Mouse (Mus musculus): ENCODE results near the gene Dnase1l2.
"Not testable (repeated sequence)": the region's sequence is repeated elsewhere in the genome, so short reads cannot be mapped to it uniquely, and the experiment has no call there.

Gene Dnase1l2

DNA sequence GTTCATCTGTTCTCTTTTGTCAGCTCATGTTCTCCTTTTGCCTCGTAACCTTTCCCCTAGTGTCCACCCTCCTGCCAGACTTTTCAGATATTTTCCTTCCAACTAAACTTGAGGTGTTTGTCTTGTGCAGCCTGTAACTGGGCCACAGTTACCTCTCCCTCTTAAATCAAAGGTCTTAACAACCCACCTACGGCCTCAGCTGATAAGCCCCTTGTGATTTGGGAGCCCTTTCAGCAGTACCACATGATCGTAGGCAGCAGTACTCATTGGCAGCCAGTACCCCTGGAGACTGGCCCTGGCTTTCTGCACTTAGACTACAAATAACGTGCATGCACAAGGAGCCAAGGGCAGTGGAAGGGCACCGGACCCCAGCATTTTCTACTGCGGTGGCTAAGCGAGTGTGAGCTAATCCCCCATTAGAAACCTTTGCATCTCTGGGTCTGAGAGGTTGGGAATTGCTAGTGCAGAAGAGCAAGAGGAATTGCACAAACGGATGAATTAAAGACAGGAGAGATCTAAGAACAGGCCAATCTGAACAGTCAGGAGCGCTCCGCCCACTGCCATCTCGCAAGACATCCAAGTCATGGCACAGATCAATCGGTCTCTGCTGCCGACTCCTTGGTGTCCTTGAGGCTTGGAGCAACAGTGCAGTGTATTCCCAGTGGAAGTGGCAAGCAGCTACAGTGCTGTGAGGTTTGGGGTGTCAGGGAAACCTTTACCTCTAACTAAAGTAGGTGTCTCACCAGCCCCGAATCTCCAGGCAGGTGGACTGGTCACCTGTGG lies 13.5 kb downstream of the Dnase1l2 start:
- no peak for DNase-seq (ENCODE audit: low spot score)

DNA sequence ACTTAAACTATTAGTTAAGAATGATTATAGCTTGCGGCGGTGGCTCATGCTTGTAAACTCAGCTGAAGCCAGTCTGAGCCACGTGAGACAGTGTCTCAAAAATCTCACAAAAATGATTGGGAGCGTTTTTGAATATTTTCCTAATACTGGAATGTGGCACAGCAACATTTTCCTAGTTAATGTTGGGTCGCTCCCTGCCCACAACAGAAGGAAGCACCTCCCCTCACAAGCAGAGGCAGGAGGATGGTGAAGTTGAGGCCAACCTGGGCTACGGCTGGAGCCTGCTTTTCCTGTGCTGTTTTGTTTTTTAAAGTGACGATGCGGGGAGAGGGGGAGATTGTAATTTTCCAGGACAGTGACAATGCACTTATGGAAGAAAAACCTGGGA lies 15.7 kb downstream of the Dnase1l2 start:
- DNase-seq (ENCODE audit: low spot score), result no peak

DNA sequence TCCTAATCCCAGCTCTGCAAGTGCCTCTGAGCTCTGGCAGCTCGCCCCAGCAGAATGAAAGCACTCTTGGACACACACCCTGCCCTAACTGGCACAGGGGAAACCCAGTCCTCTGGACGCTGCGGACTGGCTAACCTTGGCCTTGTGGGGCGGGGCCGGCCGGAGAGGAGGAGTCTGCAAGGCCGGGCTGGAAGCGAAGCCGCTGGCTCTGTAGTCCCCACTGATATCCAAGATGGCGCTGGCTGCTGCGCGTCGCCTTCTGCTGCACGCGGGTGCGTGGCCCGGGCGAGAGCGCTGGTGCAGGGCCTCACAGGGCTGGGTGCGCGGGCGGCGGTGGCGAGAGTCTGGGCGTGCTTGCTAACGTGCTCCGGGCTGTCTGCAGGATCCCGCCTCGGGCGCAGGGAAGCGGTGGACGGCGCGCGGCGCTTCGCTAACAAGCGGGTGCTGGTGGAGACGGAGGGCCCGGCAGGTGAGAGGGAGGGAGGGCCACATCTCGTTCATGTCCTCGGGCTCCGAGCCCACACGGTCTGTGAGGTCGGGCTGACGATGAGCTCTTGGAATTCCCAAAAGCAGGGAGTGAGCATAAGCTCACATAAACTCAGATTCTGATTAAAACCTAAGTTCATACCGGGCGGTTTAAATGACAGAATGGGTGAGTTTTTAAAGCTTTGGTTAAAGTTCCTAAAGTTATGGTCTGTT lies 16.3 kb downstream of the Dnase1l2 start, which contains the start of gene Eci1:
TSS of gene Eci1 (plus strand) at position 171 of the 699 bp plus-strand sequence.
- peak; percentile 87 for DNase-seq (ENCODE audit: low spot score)

DNA sequence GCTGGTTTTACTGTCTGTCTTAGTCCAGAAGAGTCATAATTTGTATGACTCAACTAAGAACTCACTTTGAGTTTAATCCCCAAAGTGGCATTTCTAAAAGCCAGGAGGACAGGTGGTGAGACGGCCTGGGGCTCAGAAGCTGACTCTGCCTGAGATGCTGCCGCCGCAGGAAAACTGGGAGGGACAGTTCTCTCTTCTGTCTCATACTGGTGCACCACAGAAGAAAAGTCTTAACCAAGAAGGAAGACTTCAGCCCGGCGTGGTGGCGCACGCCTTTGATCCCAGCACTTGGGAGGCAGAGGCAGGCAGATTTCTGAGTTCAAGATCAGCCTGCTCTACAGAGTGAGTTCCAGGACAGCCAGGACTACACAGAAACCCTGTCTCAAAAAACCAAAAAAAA lies 17.0 kb downstream of the Dnase1l2 start:
- no peak for DNase-seq (ENCODE audit: low spot score)

DNA sequence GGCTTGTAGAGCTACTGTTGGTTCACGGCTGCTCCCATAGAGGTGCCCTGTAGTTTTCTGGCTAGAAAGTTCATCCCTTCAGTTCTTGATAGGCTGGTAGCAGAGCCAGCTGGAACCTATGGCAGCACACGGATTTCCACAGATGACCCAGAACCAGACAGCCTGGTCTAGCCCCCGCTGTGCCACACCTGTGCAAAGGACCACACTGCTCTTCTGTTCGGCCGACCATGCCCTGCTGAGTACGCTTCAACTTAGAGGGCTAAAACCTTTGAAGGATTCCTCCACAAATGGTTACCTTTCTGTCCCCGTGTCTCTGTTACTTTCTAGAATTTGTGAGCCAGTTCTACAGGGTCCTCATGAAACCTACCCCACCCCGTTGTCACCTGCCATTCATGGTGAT lies 17.6 kb downstream of the Dnase1l2 start:
- DNase-seq (ENCODE audit: low spot score), result not testable (repeated sequence)

DNA sequence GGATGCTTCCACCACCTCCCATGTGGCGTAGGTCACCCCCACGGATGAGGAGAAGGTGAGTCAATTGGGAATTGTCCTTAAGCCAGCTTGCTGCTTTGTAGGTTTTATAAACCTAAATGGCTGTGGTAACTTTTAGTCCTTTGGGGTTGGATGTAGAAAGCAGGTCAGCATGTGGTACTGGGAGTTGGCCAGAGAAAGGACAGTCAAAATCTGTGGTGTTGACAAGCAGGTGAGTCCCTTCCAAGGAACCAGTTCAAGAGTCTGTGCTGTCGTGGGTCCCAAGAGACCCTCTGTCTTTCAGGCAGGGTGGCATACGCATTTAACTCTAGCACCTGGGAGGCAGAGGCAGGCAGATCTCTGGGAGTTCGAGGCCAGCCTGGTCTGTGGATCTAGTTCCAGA lies 18.4 kb downstream of the Dnase1l2 start:
- DNase-seq (ENCODE audit: low spot score), result no peak

DNA sequence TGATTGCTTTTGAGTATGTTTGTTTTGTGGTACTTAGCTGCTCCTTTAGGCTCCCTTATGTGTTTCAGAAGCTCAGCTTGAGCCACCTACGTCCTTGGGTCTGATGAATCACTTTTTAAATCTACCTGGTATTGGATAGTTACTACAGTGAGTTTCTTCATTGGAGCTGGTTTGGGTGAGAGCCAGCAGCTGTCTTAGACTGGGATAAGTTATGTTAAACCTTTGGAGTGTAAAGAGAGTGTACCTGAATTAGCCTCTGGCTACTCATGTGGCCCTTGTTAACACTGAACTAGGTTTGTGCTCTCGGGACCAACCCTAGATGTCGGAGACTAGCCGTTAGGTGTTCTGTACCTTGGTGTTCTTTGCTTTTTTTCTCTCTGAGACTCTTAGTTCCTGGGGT lies 19.8 kb downstream of the Dnase1l2 start:
- no peak for DNase-seq (ENCODE audit: low spot score)

DNA sequence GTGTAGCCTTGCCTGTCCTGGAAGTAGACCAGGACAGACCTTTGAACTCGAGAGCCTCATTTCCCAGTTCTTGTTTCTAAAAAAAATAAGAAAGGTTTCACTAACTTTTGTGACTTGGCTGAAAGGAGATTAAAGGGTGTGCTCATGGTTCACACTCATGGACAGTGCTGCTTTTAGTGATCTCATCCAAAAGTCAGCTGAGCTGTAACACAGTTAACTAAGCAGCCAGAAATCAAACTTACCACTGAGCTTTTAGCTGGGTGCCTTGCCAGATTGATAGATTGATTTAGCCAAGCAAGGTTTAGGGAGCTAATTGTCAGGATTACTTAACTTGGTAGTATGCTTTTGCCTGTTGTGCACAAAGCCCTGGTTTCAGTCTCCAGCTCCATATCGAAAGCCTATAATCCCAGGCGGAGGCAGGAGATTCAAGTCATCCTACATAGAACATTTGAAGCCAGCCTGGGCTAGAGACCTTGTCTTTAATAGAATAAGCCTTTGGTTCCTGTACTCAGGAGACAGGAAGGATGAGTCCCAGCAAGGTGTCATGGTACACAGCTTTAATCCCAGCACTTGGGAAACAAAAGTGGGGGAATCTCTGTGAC lies 26.8 kb downstream of the Dnase1l2 start:
- no peak for DNase-seq (ENCODE audit: low spot score)

DNA sequence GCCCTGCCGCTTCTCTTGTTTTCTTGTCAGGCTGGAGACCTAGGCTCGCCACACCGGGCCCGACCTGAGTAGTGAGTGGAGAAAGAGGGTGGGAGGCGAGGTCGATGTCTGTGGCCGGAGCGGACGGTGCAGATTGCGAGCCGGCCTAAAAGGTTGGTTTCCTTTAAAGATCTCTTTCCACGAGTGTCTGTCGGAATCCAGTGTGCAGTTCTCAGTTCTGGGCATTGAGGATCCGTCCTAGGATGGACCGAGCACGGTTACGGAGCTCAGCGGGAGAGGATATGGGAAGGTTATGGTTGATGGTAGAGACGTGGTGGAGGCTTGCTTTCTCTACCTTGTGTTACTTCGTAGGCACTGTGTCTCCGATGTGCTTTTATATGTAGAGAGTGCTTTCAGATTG lies 27.9 kb downstream of the Dnase1l2 start:
- no peak for DNase-seq (ENCODE audit: low spot score)

DNA sequence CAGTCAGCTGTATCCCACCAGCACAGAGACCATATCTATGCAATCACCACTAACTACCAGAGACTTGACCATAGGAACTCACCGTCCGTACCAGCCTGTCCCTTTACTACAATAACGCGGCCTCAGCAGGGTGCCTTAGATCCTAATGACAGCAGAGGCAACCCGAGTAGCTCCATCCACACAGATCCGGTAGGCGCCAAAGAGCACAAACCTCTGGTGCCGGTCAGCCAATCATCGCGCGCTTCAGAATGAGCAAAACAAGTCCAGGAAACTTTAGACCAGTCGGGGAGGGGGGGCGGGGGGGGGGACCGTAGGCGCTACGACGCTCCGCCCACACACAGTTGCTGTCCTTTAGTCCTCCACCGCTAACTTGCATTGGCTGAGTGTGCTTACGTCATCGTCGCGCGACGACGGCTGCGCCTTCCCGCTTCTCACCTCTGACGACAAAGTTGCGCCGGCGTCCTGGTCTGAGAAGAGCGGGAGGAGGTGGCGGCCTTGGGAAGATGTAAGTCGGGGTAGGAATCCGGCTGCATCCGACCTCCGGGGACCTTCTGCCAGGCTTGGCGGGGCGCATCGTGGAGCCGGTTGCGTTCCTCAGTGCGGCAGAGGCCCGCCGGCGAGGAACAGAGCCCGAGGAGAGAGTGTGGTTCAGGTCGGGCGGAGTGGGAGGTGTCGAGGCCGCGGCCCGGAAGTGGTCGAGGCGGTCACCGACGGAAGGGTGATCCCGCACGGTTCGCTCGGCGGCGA lies 28.5 kb downstream of the Dnase1l2 start, which contains the start of gene Rnps1:
TSS of gene Rnps1 (plus strand) at position 336 of the 747 bp plus-strand sequence.
- DNase-seq (ENCODE audit: low spot score), result peak; percentile 97

DNA sequence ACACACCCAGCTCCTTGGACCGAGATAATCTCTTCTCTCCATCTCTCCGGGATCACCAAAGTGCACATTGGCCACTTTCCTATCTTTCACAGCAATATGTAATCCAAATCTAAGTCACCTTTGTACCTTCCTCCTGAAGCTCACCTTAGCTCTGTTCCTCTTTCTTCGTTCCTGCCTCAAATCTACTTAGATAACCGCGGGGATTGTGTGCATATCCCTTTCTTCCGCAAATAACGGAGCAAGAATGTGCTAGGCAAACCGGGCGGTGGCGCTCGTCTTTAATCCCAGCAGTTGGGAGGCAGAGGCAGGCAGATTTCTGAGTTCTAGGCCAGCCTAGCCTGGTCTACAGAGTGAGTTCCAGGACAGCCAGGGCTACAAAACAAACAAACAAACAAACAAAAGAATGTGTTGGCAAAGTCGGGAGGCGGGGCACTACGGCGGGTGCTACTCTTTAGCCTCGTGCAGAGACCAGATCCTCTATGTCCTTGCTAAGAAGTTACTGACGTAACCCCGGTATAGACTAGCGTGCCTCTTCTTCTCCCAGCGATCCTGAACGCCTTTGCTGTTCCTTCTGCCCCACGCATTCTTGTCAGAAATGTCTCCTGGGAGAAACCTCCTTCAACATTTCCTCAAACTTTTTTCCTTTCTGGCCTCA lies 29.2 kb downstream of the Dnase1l2 start:
- DNase-seq (ENCODE audit: low spot score), result no peak

DNA sequence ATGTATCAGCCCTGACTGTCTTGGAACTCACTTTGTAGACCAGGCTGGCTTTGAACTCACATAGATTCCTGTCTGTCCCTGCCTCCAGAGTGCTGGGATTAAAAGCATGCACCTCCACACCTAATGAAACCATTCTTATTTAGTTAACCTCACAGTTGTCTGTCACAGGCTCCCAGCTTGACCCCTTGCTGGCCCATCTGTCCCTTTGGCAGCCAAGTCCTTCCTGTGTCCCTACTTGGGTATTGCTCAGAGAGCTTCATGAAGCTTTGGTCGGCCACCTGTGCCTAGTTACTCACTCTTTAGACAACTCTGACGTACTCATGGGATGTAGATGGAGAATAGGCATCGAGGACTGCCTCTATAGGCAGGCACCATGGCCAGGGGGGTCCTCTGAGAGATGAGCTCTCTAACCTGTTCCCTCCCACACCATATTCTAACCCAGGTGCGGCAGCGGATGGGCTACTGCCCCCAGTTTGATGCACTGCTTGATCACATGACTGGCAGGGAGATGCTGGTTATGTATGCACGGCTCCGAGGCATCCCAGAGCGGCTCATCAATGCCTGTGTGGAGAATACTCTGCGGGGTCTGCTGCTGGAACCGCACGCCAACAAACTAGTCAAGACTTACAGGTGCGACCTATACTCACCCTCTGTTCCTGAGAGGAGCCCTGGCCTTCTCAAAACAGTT lies 35.6 kb downstream of the Dnase1l2 start:
- DNase-seq (ENCODE audit: low spot score), result no peak

DNA sequence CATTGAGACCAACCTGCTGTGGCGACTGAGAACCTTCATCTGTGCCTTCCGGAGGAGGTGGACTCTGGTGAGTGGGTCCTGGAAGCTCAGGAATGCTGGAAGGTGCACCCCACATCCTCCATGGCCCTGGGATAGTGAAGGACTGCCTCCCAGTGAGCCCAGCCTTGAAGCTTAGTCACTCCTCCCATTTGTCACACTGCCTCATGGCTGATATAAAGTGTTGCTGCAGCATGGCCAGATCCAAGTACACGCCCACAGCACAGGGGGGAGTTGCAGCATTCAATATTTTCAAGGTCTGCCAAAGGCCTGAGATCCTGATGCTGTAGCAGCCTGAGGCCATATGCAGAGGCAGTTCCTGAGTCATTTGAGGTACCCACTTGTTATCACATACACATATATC lies 40.5 kb downstream of the Dnase1l2 start:
- no peak for DNase-seq (ENCODE audit: low spot score)

DNA sequence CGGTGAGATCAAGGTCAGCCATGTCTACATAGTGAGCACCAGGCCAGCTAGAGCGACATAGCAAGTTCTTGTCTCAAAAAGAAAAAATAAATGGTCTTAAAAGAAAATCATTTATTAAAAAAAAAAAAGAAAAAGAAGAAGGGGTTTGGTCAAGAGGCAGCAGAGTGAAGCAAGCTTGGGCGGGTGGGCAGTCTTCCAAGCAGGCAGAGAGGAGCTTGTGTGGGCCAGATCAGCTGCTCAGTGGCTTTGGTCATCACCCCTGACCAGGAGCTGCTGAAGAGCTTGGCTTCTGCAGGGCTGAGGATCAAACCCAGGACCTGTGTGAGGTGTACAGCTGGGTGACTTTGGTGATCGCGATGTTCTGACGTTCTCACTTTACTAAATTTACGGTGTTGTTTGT lies 48.4 kb downstream of the Dnase1l2 start:
- no peak for DNase-seq (ENCODE audit: low spot score)

DNA sequence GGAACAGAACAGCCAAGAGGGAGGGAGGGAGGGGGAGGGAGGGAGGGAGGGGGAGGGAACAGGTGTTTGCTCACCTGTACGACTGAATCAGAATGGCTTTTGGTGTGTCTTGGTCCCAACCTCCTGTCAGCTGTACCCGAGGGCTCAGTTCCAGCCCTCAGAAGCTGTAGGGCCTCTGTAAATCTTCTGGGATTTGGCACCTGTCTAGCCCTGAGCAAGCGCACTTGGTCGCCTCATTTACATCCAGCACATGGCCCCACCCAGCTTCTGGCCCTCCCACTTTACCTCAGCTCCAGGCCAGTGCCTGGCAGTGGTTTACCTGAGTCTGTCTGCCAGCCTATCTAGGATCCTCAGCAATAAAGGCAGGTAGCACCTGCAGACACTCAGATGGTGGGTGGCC lies 49.4 kb downstream of the Dnase1l2 start:
- DNase-seq (ENCODE audit: low spot score), result no peak

DNA sequence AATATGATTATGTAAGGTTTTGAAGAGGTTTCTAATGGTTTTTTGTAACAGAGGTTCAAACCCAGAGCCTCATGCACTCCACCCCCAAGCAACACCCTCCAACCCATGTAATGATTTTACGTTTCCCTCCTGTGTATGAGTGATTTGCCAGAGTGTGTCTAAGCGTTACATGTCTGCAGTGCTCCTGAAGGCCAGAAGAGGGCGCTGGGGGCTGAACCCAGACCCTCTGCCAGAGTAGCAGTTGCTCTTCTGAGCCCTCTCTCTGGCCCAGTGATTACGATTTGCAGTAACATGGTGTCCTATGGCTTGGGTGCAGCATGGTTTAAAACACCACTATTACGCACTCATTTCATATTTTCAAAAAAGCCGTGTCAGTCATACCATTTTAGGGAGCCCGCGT lies 51.8 kb downstream of the Dnase1l2 start:
- DNase-seq (ENCODE audit: low spot score), result no peak
